Mouse (Mus musculus): ENCODE results near the gene Parp9. TPM values are rescaled to one million over a fixed set of nuclear protein-coding genes. Genes with fewer than 3 reads are reported as not detected.
"Not testable (repeated sequence)": the region's sequence is repeated elsewhere in the genome, so short reads cannot be mapped to it uniquely, and the experiment has no call there.

The Parp9 gene
- polyA plus RNA-seq, 1 experiment from 2014 or later = 6.8 TPM

- Histone ChIP-seq H3K4me3 (replicated peaks) (no peak overlapping the region), H3K4me1 (replicated peaks) (0 out of 2 replicates have a peak, but pooled peaks cover 3% of the 10 kb centered on the region), H3K9ac (no peak overlapping the region), H3K36me3 (0 out of 2 replicates have a peak, but pooled peaks cover 6% of the 10 kb centered on the region), H3K27me3 (no peaks in the 10 kb centered on the region), H3K9me3 (replicated peaks) (no peaks in the 10 kb centered on the region), H3K4me2 (no peak overlapping the region), H3K27ac (no peak overlapping the region)
- DNase-seq = no peak
- WGBS (ENCODE audit: insufficient replicate concordance) = 41% methylated on average over 1 of the region's 1 CpGs
- no peak for ATAC-seq (ENCODE audit: low read depth)
These were observed 35.8 kb downstream of the Parp9 start for GRCm38 (mm10) chr16:35974021-35974420.

DNA sequence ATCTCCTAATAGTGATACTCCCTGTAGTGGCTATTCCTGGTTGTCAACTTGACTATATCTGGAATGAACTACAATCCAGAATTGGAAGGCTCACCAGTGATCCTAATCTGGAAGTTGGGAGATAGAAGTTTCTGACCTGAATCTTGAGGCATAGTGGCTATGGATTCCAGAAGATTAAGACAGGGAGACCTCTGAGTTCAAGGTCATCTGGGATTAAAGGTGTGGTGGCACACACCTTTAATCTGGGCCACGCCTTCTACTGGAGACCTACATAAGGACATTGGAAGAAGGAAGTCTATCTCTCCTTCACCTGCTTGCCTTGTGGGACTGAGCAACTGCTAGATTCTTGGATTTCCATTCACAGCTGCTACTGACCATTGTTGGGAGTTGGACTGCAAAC lies 40.2 kb downstream of the Parp9 start, which contains the start of gene Kpna1:
Gene Kpna1 (plus strand): TSS at position 301 of the 400 bp plus-strand sequence.
- not testable (repeated sequence) for H3K27me3 ChIP-seq; H3K4me2 ChIP-seq; DNase-seq; ATAC-seq (ENCODE audit: low read depth); H3K9me3 ChIP-seq (replicated peaks); H3K36me3 ChIP-seq; H3K4me3 ChIP-seq (replicated peaks); H3K27ac ChIP-seq; H3K9ac ChIP-seq
- peaks cover 17% of the 10 kb centered on the region for H3K4me1 ChIP-seq (replicated peaks)
- 68% methylated on average over 1 of the region's 1 CpGs for WGBS (ENCODE audit: insufficient replicate concordance)

DNA sequence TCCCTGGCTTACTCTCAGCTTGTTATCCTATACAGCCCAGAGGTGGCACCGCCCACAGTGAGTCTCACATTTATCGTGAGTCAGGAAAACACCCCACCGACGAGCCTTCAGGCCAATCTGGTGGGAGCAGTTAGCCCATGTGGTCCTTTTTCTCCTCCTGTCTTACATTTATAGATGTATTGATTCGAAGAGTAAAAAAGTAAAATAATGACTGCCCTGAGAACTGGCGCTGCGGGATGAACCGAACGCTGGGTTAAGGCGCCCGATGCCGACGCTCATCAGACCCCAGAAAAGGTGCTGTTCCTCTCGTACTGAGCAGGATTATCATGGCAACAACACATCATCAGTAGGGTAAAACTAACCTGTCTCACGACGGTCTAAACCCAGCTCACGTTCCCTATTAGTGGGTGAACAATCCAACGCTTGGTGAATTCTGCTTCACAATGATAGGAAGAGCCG lies 43.1 kb downstream of the Parp9 start:
- H3K9me3 ChIP-seq (replicated peaks) = no peaks in the 10 kb centered on the region
- H3K4me3 ChIP-seq (replicated peaks) = peak overlapping the region; percentile 0
- DNase-seq = peak; percentile 99
- WGBS (ENCODE audit: insufficient replicate concordance) = 40% methylated on average over 19 of the region's 19 CpGs
- peak; percentile 83 for ATAC-seq (ENCODE audit: low read depth)
- peak overlapping the region; percentile 100 for H3K27ac ChIP-seq
- H3K4me1 ChIP-seq (replicated peaks) = peaks cover 38% of the 10 kb centered on the region
- no peaks in the 10 kb centered on the region for H3K27me3 ChIP-seq
- H3K36me3 ChIP-seq = no peaks in the 10 kb centered on the region
- peak overlapping the region; percentile 76 for H3K4me2 ChIP-seq
- peak overlapping the region; percentile 62; the same call in 1 of the 2 replicates for H3K9ac ChIP-seq

DNA sequence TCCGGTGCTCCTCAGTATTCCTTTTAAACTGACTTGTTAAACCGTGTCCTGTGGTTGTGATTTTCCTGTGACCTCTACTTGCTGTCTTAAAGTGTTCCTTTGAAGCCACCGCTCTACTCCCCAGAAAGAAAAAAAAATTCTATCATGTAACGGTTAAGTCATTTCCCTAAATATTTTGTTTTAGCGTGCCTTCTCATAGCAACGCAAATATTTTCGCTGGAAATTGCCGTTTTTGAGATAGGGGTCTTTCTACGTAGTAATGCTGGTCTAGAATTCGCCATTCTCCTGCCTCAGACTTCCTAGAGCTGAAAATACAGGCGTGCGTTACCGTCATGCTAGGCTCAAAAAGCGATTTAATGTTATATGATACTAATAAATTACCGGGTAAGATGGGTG lies 44.2 kb downstream of the Parp9 start:
- H3K4me1 ChIP-seq (replicated peaks) = peaks cover 46% of the 10 kb centered on the region
- WGBS (ENCODE audit: insufficient replicate concordance) = 5% methylated on average over 15 of the region's 15 CpGs
- H3K27ac ChIP-seq = peak overlapping the region; percentile 100
- H3K4me3 ChIP-seq (replicated peaks) = peak overlapping the region; percentile 89
- no peaks in the 10 kb centered on the region for H3K36me3 ChIP-seq
- peak overlapping the region; percentile 76 for H3K4me2 ChIP-seq
- no peaks in the 10 kb centered on the region for H3K9me3 ChIP-seq (replicated peaks)
- peak overlapping the region; percentile 96 for H3K9ac ChIP-seq
- DNase-seq (no peak), ATAC-seq (ENCODE audit: low read depth) (no peak)
- no peaks in the 10 kb centered on the region for H3K27me3 ChIP-seq

- peak overlapping the region; percentile 76 for H3K4me2 ChIP-seq
- H3K4me3 ChIP-seq (replicated peaks) = peak overlapping the region; percentile 89
- ATAC-seq (ENCODE audit: low read depth) (peak; percentile 83), DNase-seq (peak; percentile 92)
- H3K4me1 ChIP-seq (replicated peaks) = peaks cover 50% of the 10 kb centered on the region
- H3K9ac ChIP-seq = peak overlapping the region; percentile 96
- H3K27ac ChIP-seq = peak overlapping the region; percentile 100
- no peaks in the 10 kb centered on the region for H3K27me3 ChIP-seq
- no peaks in the 10 kb centered on the region for H3K36me3 ChIP-seq
- WGBS (ENCODE audit: insufficient replicate concordance) = under 1% methylated on average over 52 of the region's 54 CpGs
- H3K9me3 ChIP-seq (replicated peaks) = no peaks in the 10 kb centered on the region
These were observed 44.7 kb downstream of the Parp9 start for GRCm38 (mm10) chr16:35982902-35983516.

DNA sequence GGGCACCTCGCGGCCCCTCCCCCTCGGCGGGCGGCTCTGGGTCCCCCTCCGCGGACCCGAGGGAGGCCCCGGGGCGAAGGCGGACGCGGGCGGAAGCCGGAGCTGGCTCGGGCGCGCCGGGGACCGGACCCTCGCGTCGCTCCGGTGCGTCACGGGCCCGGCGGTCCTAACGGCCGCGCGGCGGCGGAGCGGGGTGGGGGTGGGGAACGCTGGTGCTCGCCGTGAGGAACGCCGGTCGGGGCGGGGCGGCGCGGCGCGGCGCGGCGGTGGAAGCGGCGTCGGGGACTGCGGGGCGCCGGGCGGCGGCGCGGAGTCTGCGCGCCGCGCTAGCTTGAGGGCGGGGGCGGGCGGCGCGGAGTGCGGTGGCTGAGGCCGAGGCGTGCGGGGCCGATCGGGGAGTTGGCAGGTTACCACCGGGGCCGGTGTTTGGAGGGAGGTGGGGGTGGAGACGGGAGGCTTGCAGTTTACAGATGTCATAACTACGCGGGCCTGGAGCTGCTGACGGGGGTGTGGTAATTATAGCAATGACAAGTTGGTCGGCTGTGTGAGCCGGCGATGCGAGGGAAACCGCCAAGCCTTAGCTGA lies 45.3 kb downstream of the Parp9 start:
- DNase-seq (peak; percentile 63), ATAC-seq (ENCODE audit: low read depth) (peak; percentile 68)
- H3K27ac ChIP-seq = peak overlapping the region; percentile 100
- no peaks in the 10 kb centered on the region for H3K9me3 ChIP-seq (replicated peaks)
- no peaks in the 10 kb centered on the region for H3K36me3 ChIP-seq
- WGBS (ENCODE audit: insufficient replicate concordance) = 1% methylated on average over 83 of the region's 86 CpGs
- peak overlapping the region; percentile 76 for H3K4me2 ChIP-seq
- peak overlapping the region; percentile 89 for H3K4me3 ChIP-seq (replicated peaks)
- peak overlapping the region; percentile 96 for H3K9ac ChIP-seq
- H3K4me1 ChIP-seq (replicated peaks) = peaks cover 50% of the 10 kb centered on the region
- H3K27me3 ChIP-seq = no peaks in the 10 kb centered on the region

DNA sequence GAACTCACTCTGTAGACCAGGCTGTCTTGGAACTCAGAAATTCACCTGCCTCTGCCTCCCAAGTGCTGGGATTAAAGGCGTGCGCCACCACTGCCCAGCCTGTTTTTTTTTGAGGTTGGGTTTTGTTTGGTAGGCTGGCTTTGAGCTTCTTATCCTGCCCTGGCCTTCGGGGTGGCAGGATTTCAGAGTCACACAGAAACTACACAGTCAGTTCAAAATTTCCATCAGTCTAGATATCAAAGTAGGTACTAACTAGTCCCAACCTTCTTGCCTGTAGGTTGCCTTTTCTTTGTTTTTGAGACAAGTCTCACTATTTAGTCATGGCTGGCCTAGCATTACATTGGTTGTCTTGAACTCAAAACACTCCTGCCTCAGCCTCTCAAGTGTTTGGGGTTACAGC lies 46.2 kb downstream of the Parp9 start:
- H3K4me2 ChIP-seq = peak overlapping the region; percentile 76
- DNase-seq (peak; percentile 26), ATAC-seq (ENCODE audit: low read depth) (no peak)
- peak overlapping the region; percentile 89 for H3K4me3 ChIP-seq (replicated peaks)
- H3K4me1 ChIP-seq (replicated peaks) = peaks cover 50% of the 10 kb centered on the region
- no peaks in the 10 kb centered on the region for H3K36me3 ChIP-seq
- H3K27ac ChIP-seq = peak overlapping the region; percentile 100
- H3K9me3 ChIP-seq (replicated peaks) = no peaks in the 10 kb centered on the region
- WGBS (ENCODE audit: insufficient replicate concordance) = 15% methylated on average over 3 of the region's 3 CpGs
- no peaks in the 10 kb centered on the region for H3K27me3 ChIP-seq
- H3K9ac ChIP-seq = peak overlapping the region; percentile 96

- WGBS (ENCODE audit: insufficient replicate concordance) = 58% methylated on average over 1 of the region's 1 CpGs
- H3K9ac ChIP-seq = no peak overlapping the region
- no peaks in the 10 kb centered on the region for H3K9me3 ChIP-seq (replicated peaks)
- H3K27ac ChIP-seq = no peak overlapping the region
- no peak overlapping the region for H3K4me3 ChIP-seq (replicated peaks)
- ATAC-seq (ENCODE audit: low read depth) = no peak
- peaks cover 36% of the 10 kb centered on the region for H3K4me1 ChIP-seq (replicated peaks)
- no peaks in the 10 kb centered on the region for H3K27me3 ChIP-seq
- H3K36me3 ChIP-seq = no peaks in the 10 kb centered on the region
- H3K4me2 ChIP-seq = no peak overlapping the region
- no peak for DNase-seq
These were observed 49.7 kb downstream of the Parp9 start for GRCm38 (mm10) chr16:35987930-35988329.

GRCm38 (mm10) chr16:35992391-35992790 lies 54.1 kb downstream of the Parp9 start:
- no peak for ATAC-seq (ENCODE audit: low read depth)
- no peak overlapping the region for H3K4me2 ChIP-seq
- H3K36me3 ChIP-seq = no peaks in the 10 kb centered on the region
- WGBS (ENCODE audit: insufficient replicate concordance) = 85% methylated on average over 1 of the region's 1 CpGs
- no peak overlapping the region for H3K27ac ChIP-seq
- no peaks in the 10 kb centered on the region for H3K9me3 ChIP-seq (replicated peaks)
- no peak overlapping the region for H3K4me3 ChIP-seq (replicated peaks)
- H3K4me1 ChIP-seq (replicated peaks) = peaks cover 8% of the 10 kb centered on the region
- no peak overlapping the region for H3K9ac ChIP-seq
- H3K27me3 ChIP-seq = no peaks in the 10 kb centered on the region
- no peak for DNase-seq

- Histone ChIP-seq H3K27ac (no peak overlapping the region), H3K4me2 (no peak overlapping the region), H3K4me3 (replicated peaks) (no peak overlapping the region), H3K4me1 (replicated peaks) (peaks cover 3% of the 10 kb centered on the region; the same call in 1 of the 2 replicates), H3K9me3 (replicated peaks) (no peaks in the 10 kb centered on the region), H3K9ac (no peak overlapping the region), H3K36me3 (no peaks in the 10 kb centered on the region), H3K27me3 (no peaks in the 10 kb centered on the region)
- 92% methylated on average over 3 of the region's 3 CpGs for WGBS (ENCODE audit: insufficient replicate concordance)
- DNase-seq (no peak), ATAC-seq (ENCODE audit: low read depth) (no peak)
These were observed 55.0 kb downstream of the Parp9 start for GRCm38 (mm10) chr16:35993316-35993715.

GRCm38 (mm10) chr16:35998852-35999251 lies 60.6 kb downstream of the Parp9 start:
- not testable (repeated sequence) for DNase-seq; H3K9me3 ChIP-seq (replicated peaks); H3K27ac ChIP-seq; H3K4me1 ChIP-seq (replicated peaks); H3K4me3 ChIP-seq (replicated peaks); H3K4me2 ChIP-seq; ATAC-seq (ENCODE audit: low read depth); H3K27me3 ChIP-seq; H3K9ac ChIP-seq
- peaks cover 23% of the 10 kb centered on the region for H3K36me3 ChIP-seq
- WGBS (ENCODE audit: insufficient replicate concordance) = 87% methylated on average over 4 of the region's 4 CpGs
